Mouse (Mus musculus) mouse embryonic stem cell (cell line): ENCODE measurements around the gene Fmnl3.

Experiments used
- in situ Hi-C, 2 experiments: fragments of 300-500 bp; cut with MboI; formaldehyde crosslinking; loops; 1 replicate in 1 of 2; 3 replicates in 1 of 2; pipeline ENCODE4 v1.14.3; 2019 to 2020; ENCODE audit warnings: low sequenced_read_pairs in 2 of 2, low pct_unique_long_range_greater_than_20kb in 1 of 2, mixed read lengths in 1 of 2; ENCODE audit not compliant: unreplicated experiment in 1 of 2

Fmnl3 gene

DNA sequence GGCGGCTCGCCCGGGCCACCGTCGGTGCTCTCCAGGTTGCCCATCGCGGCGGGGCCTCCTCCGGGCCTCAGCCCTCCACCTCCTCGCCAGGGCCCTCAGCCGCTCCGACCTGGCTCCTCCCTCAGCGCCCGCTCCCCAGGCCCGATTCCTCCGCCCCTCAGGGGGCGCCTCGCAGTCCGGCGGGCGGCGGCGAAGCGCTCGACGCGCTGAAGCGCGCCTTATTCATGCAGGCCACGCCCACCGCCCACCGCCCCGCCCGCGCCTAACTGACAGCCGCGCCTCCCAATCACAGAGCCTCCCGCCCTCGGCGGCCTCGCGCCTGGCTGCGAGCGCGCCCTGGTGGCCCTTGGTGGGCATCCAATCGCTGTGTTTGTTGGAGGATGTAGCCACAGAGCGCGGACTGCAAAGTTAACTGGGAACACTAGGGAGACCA, at the start of gene Fmnl3:
TSS of gene Fmnl3 (minus strand) at position 224 of the 433 bp plus-strand sequence.
- in situ Hi-C loops, result no loop called here

DNA sequence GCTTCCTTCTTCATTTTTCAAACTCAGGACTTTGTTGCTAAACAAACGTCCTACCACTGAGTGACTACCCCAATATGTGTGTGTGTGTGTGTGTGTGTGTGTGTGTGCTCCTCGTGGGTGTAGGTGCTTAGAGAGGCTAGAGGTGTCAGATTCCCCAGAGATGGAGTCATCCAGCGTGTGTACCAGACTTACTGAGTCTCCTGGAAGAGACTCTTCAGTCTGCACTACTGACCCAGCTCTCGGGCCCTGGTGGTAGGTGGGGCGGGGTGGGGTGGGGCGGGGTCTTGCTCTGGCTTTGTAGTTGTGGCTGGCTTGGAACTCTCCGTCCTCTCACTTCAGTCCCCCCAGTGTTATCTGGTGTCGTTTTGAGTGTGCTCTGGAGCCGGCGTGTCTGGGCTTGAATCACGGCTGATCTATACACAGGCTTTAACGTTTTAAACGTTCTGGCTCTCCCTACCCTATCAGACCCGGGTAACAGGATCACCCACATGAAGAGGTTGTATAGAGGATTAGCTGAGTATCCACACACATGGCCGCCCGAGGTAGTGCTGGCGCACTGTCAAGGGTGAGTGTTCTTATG, 47.5 kb upstream of the Fmnl3 start:
- in situ Hi-C loops, result no loop called here

DNA sequence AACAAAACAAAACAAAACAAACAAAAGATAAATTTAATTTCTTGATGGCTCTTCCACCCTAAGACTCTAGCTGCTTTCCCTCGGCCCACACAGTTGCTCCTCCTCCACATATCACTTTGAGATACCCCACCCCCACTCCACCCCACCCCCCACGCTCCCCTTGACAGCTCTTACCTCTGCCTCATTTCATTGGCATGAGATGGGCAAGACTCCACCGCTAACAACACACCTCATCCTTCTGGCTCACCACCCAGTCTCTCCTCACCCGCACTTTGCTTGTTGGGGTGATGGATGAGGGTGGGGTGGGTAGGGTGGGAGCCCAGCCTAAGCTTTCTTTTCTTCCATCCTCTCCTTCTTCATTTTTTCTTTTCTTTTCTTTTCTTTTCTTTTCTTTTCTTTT, 46.7 kb upstream of the Fmnl3 start:
- in situ Hi-C loops, result no loop called here

DNA sequence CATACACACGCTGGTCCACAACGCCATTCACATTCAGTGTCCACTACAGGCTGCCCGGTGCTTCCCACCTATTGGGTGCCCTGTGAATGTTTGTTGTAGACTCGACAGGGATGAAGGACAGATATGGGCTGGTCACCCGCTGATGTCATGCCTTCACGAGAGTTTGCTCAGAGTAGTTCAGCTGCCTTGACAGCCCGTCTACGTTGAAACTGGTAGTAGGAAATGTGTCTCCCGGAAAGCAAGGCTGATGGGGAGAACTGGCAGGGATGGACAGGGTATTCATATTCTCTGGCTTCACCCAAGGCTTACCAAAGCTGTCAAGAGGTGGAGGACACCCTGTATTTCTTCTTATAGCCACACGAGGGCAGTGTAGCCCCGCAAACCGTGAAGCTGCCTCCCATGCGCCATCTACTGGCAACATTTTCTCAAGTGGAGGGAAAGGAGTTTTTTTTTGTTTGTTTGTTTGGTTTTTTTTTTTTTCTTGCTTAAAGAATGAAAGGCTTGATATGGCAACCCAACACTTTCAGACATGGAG, 46.1 kb upstream of the Fmnl3 start:
- in situ Hi-C loops, result no loop called here

DNA sequence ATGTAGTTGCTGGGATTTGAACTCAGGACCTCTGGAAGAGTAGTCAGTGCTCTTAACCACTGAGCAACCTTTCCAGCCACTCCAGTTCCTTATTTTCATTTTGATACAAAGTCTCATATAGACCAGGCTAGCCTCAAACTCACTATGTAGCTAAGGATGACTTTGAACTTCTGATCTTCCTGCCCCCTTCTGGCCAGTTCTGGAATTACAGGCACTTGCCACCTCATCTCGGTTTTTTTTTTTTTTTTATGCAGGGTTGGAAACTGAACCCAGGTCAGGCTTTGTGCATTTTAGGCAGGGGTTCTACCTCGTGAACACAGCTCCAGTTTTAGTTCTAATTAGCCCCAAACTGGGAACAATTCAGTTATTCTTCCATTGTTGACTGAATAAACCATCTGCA, 45.5 kb upstream of the Fmnl3 start:
- in situ Hi-C loops, result no loop called here

DNA sequence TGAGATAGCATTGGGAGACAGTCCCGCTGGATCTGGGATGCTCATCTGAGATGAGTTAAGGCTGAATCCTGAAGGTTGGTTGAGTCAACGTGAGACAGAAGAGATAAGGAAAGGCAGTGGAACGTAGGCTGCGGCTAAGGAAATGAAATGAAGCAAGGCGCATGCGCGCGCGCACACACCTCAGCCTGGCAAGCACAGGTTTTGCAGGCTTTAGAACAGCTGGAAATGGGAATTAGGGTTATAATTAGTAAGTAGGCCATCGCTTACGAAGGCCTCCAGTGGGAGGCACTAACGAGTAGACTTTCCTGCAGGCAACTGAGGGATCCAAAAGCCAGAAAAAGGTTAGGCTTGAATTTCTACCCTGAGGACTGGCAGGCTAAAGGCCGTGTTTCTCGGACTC, 41.5 kb upstream of the Fmnl3 start:
- in situ Hi-C loops, result no loop called here

DNA sequence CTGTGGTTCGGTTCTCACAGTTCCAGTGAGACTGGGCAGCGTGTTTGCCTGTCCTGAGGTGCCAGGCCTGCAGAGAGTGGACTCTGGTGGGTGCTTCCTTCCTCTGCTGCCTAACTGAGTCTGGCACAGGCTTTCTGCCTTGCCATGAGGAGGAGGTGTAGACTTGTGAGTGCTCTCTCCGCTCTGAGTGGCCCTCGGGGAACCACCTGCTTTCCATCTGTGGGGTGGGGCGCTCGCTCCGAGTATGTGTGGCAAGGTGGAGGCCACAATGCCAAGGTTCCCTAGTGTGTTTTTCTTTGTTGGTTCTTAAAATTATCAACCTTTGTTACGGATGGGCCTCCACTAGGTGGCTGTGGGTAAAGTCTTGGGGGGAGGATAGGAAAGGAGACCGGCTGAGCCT, 38.6 kb upstream of the Fmnl3 start:
- in situ Hi-C loops, result no loop called here

DNA sequence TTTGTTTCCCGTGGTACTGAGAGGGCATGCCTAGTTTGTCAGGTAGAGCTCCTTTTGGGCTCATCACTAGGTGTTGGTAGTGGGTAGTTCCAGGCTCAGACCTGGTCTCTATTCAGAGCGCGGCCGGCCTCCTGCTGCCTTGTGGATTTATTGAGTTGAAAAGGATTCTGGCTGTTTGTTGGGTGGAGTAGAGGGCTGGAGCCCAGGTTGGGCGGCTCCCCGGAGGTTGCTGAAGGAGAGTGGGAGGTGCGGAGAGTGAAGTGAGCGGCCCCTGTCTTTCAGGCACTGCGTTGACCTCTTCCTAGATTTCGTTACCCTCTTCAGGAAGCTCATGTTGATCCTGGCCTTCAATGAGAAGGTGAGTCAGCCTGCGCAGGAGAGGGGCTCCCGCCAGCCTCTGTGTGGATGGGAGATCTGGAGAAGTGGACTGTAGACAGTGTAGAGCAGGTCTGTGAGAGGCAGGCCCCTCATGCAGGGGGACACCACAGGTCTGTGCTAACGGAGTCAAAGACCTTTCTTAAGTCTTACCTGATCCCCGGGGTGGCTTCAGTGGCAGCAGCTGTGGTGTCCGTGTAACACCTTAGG, 36.8 kb upstream of the Fmnl3 start:
- in situ Hi-C loops, result no loop called here

DNA sequence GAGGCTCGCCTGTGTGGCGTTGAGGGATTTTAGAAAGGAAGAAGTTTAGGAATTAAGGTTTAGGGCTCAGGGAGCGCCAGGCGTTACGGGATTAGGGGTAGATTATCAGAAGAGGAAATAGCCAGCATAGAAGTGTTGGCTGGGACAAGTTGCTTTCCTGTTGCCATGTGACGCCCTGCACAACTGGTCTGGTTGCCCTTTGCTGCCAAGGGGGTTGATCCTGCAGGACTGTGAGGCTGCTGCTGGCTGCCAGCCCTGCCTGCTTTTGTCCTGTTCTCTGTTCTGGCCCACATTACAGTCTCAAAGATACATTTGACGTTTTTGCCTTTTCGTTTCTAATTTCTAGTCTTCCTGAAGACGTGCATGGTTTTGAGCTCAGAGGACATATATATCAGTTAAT, 34.9 kb upstream of the Fmnl3 start:
- in situ Hi-C loops, result no loop called here

DNA sequence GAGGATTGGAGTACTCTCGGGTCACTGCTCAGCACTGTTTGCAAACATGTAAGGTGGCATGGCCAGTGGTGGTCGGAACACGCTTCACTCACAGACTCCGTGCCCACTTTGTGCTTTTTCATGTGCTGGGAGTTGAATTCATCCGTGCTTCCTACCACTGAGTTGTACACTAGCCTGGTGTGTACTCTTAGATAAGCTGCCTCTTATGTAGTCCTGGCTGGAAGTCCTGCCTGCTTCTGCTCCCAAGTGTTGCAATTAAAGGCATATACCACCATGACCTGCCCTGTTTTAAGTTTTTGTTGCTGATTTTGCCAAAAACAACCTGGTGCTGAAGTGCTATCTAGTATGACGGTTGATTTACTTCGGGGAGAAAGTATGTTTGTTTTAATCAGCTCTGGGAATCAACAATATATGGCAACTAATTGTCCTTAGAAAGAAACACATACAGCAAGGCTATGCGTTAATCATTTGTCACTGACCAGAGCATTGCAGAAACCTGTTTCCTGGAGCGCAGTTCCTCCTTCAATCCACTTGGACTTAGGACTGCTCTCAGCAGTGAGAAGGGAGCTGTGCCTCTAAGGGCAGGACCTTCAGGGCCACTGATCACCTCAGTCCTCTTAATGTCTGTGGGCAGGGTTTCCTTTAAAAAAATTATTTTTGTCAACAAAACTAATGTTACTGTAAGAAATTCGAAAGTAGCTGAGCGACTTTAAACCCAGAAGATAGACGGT, 33.0 kb upstream of the Fmnl3 start:
- in situ Hi-C loops, result no loop called here

DNA sequence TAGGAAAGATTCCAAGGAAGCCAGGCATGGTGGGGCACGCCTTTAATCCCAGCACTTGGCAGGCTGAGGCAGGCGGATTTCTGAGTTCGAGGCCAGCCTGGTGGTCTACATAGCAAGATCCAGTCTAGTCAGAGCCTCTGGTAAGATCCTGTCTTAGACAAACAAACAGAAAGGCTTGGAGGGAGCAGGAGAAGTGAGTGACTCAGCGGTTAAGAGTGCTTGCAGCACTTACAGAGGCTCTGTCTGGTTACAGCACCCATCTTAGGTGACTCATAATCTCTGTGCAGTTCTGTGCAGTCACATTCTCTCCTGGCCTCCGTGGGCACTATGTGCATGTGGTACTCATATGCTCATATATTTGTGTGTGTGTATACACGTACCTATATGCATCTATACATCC, 30.3 kb upstream of the Fmnl3 start:
- in situ Hi-C loops, result no loop called here

DNA sequence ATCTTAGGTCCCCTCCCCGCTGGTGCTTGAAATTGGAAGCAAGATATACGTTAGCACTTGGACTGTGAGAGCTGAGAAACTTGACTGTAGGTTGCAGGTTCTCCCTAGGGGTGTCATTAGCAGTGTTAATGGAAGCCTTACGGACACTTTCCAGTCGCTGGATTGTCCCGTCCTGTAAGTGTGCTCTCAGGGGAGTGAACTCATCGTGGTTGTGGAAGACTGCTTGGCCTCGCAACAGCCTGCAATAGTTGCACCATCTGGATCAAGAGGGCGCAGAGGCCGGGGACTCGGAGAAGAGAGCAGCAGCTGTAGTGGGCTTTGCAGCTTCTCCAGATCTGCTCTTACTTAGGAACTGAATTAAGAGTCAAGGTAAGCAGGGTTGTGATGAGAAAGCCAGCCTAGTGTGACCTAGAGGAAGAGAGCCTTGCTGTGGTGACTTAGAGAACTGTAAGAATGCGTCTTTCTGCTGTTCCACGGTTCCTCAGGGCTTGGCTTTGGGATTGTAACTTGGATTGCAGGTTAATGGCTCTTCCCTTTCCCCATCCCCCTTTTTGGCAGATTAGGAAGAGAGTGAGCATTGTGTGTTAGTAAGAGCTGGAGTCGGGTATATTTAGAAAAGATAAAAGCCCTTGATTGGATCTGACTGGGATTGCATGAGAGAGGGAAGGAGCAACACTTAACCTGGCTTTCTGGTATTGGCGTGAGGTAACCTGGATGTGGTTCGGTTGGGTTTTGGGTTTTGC, 29.4 kb upstream of the Fmnl3 start:
- in situ Hi-C loops, result no loop called here

DNA sequence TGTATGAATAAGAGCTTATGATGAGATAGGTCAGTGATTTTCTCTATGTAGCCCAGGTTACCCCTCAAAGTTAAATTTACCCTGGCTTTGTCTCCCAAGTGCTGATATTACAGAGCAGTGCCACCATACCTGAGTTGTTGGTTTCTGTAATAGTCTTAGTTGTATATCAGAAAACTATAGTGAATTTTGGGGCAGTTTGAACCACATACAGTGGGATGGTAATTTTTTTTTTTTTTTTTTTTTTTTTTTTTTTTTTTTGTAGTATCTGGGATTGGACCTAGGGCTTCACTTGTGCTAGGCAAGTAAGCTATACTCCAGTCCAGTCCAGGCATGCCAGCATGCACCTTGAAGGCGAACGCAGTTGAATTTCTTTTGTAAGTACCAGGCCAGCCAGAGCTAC, 27.3 kb upstream of the Fmnl3 start:
- in situ Hi-C loops, result no loop called here

DNA sequence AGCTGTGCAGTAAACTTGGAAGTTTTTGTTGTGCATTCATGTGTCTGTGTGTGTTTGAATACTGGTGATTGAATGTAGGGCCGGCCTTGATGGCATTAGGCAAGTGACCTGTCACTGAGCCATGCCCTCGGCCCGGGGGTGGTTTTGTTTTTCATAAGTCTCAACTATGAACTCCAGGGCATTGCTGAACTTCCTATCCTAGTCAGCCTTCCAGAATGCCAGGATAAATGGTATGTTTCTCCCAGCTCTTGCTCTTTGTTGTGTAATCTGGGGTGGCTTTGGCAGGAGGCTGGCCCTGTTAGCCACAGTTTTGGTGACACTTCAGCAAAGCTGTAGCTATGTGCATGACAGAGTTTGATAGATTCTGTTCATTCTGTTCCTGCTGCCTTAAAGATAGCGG, 26.6 kb upstream of the Fmnl3 start:
- in situ Hi-C loops, result no loop called here

DNA sequence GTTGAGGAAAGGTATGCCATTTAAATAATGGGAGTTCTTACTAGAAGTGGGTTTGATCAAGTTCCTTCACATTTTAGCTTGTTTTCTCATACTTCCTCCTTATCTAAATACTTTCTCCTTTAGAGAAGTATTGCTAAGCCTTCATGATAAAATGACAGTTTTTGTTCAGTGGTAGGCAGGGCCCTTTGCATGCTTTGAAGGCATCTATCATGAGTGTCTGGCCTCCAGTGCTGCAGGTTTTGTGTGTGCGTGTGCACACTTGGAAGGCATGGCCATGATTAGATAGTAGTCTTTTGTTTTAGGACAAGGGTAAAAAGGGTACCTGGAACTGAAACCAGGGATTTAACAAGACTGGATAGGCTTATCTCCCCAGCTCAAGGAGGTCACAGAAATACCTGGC, 26.2 kb upstream of the Fmnl3 start:
- in situ Hi-C loops, result no loop called here

DNA sequence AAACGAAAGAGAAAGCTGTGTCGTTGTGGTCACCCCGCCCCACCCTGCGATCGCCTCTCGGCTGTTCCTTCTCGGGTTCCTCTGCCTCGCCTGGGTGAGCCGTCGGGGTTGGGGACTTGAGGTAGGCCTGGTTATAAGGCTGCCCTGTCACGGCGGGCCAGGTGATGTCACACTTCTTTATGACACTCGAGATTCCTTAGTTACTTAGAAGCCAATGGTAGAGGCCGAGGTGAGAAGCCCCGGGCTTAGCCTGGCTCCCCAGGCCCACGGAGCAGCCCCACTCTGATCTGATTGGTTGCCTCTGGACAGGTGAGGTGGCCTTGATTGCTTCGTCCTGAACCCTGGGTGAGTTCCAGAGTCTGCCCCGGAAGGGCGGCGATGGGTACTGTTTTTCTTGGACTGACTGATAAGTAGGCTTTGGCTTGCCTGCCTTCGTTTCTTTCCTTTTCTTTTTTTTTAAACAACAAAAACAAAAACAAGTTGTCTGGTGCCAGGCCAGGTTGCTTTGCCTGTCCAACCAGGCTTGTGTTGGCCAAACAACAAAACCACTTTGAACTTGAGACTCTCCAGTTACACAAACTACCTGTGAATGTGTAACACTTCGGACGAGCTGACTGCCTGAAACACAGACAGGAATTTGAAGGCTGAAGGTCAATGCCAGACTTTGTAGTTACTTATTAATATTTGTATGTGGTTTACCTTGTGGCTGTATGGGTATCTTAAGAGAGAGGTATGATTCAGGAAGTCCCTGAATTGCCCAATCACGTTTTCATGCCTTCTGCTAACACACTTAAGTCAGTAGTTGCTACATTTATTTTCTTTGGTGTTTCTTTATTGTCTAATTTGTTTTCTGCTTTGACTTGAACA, 23.3 kb upstream of the Fmnl3 start:
- in situ Hi-C loops, result no loop called here

DNA sequence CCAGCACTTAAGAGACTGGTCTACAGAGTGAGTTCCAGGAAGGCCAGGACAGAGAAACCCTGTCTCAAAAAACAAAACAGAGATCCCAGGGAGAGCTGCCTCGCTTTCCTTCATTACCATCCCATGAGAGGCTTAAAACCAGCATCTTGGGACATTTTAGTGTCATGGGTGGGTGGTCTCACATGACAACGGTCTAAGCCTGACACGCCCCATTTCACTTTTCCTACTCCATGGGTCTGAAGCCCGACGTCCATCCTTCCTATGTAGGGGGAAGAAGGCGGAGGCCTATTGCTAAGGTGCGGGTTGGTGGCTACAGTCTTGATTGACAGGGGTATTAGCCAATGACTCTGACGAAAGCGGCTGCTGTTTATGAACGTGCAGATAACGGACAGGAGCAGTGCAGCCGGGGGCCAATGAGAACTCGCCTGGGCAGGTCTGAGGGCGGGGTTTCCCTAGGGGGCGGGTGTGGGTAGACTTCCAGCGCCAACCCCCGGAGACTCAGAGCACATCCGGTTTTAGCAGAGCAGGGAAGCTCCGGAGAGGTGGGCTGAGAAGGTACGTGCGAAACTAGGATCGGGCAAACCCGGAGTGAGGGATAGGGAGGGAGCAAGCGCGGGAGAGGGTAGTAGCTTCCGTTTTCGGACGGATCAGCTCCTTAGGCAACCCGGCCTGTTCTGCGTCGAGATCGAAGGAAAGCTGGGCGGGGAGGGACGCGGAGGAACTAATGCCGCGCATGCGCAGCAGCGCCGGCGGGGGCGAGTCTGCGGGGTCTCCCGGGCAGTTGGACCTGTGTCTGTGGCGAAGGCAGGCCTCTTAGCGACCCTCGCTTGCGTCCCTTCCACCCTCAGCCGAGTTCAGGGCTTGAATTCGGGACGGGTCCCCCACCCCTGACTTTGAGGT, 22.5 kb upstream of the Fmnl3 start, which contains the start of gene Tmbim6:
TSS of gene Tmbim6 (plus strand) at position 397 of the 900 bp plus-strand sequence.
- in situ Hi-C loops, result no loop called here
